Mouse (Mus musculus): Measurements from ENCODE around the gene Atn1. TPM values are rescaled to one million over a fixed set of nuclear protein-coding genes. Genes with fewer than 3 reads are reported as not detected.

Atn1 gene
- polyA plus RNA-seq, 1 experiment from 2014 or later: 15.2 TPM

- peaks cover 72% of the 10 kb centered on the region for H3K36me3 ChIP-seq (replicated peaks)
- peak overlapping the region; percentile 94 for H3K27ac ChIP-seq (replicated peaks)
These were observed 11.5 kb downstream of the Atn1 start for GRCm38 (mm10) chr6:124744755-124745321.

DNA sequence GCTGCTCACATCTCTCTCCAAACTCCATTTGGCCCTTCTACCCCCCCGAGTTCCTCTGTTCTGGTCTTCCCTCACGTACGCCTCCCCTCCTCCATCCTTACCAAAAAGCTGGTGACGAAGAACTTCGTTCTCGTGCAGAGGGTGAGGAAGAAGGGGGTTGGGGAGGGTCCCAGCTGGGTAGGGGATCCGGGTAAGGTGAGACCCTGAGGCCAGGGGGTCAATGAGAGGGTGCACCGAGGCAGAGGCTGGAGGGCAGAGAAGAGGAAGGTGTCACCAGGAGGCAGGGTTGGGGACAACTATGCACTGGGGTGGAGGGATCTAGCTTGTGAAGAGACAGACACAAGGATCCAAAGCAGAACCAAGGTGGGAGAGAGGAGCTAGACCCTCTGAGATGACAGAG, 12.7 kb downstream of the Atn1 start:
- WGBS: 87% methylated on average over 8 of the region's 8 CpGs
- Histone ChIP-seq H3K9me3 (no peaks in the 10 kb centered on the region), H3K36me3 (replicated peaks) (peaks cover 67% of the 10 kb centered on the region), H3K27me3 (replicated peaks; ENCODE audit: low read depth, poor library complexity, severe bottlenecking) (no peaks in the 10 kb centered on the region), H3K4me3 (0 out of 2 replicates have a peak overlapping the region, but pooled peaks have one; percentile 2), H3K27ac (replicated peaks) (no peak overlapping the region), H3K4me1 (peaks cover 65% of the 10 kb centered on the region)
- no peak for DNase-seq (ENCODE audit: low spot score)

More at GRCm38 (mm10) chr6:124744755-124745321, 11.5 kb downstream of the Atn1 start:
- H3K27me3 ChIP-seq (replicated peaks; ENCODE audit: low read depth, poor library complexity, severe bottlenecking): no peaks in the 10 kb centered on the region
- no peak for DNase-seq (ENCODE audit: low spot score)
- no peaks in the 10 kb centered on the region for H3K9me3 ChIP-seq
- peak overlapping the region; percentile 65 for H3K4me3 ChIP-seq
- H3K4me1 ChIP-seq: peaks cover 53% of the 10 kb centered on the region
- 70% methylated on average over 26 of the region's 26 CpGs for WGBS

- Histone ChIP-seq H3K9me3 (no peaks in the 10 kb centered on the region), H3K36me3 (replicated peaks) (peaks cover 62% of the 10 kb centered on the region), H3K27me3 (replicated peaks; ENCODE audit: low read depth, poor library complexity, severe bottlenecking) (no peaks in the 10 kb centered on the region), H3K27ac (replicated peaks) (no peak overlapping the region), H3K4me1 (peaks cover 71% of the 10 kb centered on the region), H3K4me3 (no peak overlapping the region)
- 88% methylated on average over 15 of the region's 15 CpGs for WGBS
- DNase-seq (ENCODE audit: low spot score): no peak
These were observed 13.3 kb downstream of the Atn1 start for GRCm38 (mm10) chr6:124742839-124743514.

- DNase-seq (ENCODE audit: low spot score): no peak
These were observed 14.5 kb downstream of the Atn1 start for GRCm38 (mm10) chr6:124741842-124742241.

DNA sequence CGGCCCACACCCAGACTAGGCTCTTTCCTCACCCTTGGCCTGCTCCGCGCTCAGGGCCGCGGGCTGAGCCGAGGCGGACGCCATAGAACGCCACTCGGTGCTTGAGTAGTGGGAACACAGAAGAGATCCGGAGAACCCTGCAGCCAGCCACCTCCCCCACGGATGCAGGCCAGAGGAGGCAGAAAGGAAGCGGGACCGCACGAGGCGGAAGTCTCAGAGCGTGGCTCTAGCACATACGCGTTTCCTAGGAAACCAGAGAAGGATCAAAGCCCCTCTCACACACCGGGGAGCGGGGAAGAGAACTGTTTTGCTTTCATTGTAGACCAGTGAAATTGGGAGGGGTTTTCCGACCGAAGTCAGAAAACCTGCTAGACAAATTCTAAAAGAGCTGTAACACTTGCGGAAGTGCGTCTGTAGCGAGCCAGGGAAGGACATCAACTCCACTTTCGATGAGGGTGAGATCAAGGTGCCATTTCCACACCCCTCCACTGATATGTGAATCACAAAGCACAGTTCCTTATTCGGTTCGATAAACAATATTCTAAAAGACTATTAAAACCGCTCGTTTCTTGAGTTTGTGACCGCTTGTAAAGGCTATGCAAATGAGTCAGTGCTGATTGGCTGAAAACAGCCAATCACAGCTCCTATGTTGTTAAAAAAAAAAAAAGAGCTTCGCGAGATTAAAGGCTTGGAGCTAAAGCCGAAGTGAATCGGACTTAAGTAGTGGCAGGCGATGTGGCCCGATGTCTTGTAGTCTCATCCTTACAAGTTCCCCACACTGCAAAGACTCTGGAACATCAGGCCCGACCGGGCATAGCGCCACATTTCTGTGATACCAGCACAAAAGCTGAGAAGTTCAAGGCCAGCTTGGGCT, 15.2 kb downstream of the Atn1 start, which contains the start of gene Grcc10:
TSS of gene Grcc10 (minus strand) at position 487 of the 874 bp plus-strand sequence.
- Histone ChIP-seq H3K4me3 (peak within 1 kb of the TSS; percentile 82), H3K27ac (replicated peaks) (peak within 1 kb of the TSS; percentile 99), H3K9me3 (no peaks in the 10 kb centered on the region), H3K36me3 (replicated peaks) (peaks cover 44% of the 10 kb centered on the region), H3K4me1 (peaks cover 58% of the 10 kb centered on the region), H3K27me3 (replicated peaks; ENCODE audit: low read depth, poor library complexity, severe bottlenecking) (no peaks in the 10 kb centered on the region)
- DNase-seq (ENCODE audit: low spot score): peak; percentile 95
- under 1% methylated on average over 41 of the region's 41 CpGs for WGBS

More at GRCm38 (mm10) chr6:124741842-124742241, 14.5 kb downstream of the Atn1 start:
- peaks cover 65% of the 10 kb centered on the region for H3K4me1 ChIP-seq
- 75% methylated on average over 3 of the region's 3 CpGs for WGBS
- no peaks in the 10 kb centered on the region for H3K9me3 ChIP-seq
- H3K27me3 ChIP-seq (replicated peaks; ENCODE audit: low read depth, poor library complexity, severe bottlenecking): no peaks in the 10 kb centered on the region
- peaks cover 51% of the 10 kb centered on the region for H3K36me3 ChIP-seq (replicated peaks)
- H3K4me3 ChIP-seq: peak overlapping the region; percentile 82
- H3K27ac ChIP-seq (replicated peaks): peak overlapping the region; percentile 99

DNA sequence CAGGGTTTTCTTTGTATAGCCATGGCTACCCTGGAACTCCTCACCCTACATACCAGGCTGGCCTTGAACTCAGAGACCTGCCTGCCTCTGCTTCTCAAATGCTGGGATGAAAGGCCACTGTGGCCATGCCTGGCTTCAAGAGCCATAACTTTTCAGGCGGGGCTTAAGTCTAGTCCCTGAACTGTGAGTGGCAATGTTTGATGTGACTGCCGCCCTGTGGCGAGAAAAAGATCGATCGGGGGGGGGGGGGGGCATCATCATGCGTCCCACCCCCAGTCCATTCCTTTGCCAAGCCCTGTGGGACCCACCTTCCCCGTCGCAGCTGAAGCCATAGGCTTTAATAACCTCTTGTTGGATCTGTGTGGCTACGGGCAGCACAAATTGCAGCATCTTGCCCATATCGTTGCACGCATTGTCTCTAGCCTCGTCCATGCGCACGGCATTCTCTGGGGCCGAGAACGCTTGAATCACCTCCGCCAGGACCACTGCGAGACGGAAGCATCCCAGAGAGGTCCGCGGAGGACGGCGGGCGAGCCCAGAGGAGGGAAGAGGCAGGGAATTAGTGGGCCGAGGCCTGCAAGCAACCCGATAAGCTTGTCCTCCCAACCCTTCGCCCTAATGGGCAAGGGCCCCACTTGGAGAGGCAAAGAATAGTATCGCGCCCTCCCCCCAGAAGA, 16.0 kb downstream of the Atn1 start:
- peak overlapping the region; percentile 82 for H3K4me3 ChIP-seq
- H3K36me3 ChIP-seq (replicated peaks): peaks cover 43% of the 10 kb centered on the region
- H3K9me3 ChIP-seq: no peaks in the 10 kb centered on the region
- no peak for DNase-seq (ENCODE audit: low spot score)
- H3K27me3 ChIP-seq (replicated peaks; ENCODE audit: low read depth, poor library complexity, severe bottlenecking): no peaks in the 10 kb centered on the region
- H3K27ac ChIP-seq (replicated peaks): peak overlapping the region; percentile 99
- WGBS: 1% methylated on average over 29 of the region's 29 CpGs
- peaks cover 50% of the 10 kb centered on the region for H3K4me1 ChIP-seq

DNA sequence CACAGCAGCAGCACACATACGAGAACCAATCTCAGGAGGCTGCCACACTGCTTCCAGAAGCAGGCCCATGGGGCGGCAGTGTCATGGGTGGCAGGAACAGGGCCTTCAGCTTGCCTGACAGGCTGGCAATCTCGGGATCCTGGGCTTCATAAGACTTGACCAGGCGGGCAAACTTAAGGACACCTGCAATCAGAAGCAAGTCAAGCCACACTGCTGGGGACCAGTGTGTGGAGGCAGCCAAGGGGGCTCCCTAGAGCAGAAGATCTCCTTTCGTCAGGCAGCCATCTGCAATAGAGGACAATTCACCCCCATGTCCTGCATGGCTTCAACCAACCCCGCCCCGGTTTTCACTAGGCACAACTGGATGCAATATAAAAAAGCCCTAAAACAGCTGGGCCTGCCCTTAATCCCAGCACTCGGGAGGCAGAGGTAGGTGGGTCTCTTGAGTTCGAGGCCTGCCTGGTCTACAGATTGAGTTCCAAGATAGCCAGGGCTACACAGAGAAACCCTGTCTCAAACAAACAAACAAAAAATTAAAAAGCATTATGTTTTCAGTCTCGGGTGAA, 17.0 kb downstream of the Atn1 start:
- Histone ChIP-seq H3K4me3 (peak overlapping the region; percentile 82), H3K27me3 (replicated peaks; ENCODE audit: low read depth, poor library complexity, severe bottlenecking) (no peaks in the 10 kb centered on the region), H3K9me3 (no peaks in the 10 kb centered on the region), H3K36me3 (replicated peaks) (peaks cover 33% of the 10 kb centered on the region), H3K4me1 (peaks cover 42% of the 10 kb centered on the region), H3K27ac (replicated peaks) (peak overlapping the region; percentile 40)
- DNase-seq (ENCODE audit: low spot score): no peak
- 85% methylated on average over 10 of the region's 10 CpGs for WGBS

DNA sequence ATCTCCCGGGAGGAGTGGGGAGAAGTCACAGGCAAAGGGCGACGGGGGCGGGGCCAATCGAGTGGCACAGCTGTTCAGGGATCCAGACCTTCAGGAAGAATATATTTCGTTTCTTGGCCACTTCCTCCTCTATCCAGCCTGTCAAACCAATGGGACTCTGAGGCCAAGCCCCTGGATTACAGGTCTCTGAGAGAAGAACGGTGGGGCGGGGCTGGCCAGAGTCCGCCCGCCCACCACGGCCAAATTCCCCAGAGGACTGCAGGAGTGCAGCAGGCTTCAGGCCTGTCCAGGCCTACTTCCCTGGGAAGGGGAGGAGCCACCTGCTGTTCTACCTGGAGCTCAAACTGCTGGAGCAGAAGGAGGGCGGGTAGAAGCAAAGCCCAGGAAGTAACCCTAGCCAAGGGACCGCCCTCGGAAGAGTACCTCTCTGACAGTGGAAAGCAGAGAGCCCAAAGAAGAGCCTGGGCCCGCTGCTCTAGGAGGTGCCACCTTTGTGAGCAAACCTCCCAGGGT, 17.8 kb downstream of the Atn1 start, which contains the start of gene Ptpn6:
TSS of gene Ptpn6 (minus strand) at position 204 of the 513 bp plus-strand sequence.
- 19% methylated on average over 15 of the region's 15 CpGs for WGBS
- Histone ChIP-seq H3K36me3 (replicated peaks) (peaks cover 25% of the 10 kb centered on the region), H3K27me3 (replicated peaks; ENCODE audit: low read depth, poor library complexity, severe bottlenecking) (no peaks in the 10 kb centered on the region), H3K4me3 (peak within 1 kb of the TSS; percentile 82; the same call in 1 of the 2 replicates), H3K9me3 (no peaks in the 10 kb centered on the region), H3K27ac (replicated peaks) (peak within 1 kb of the TSS; percentile 40), H3K4me1 (peaks cover 42% of the 10 kb centered on the region)
- peak; percentile 73 for DNase-seq (ENCODE audit: low spot score)

DNA sequence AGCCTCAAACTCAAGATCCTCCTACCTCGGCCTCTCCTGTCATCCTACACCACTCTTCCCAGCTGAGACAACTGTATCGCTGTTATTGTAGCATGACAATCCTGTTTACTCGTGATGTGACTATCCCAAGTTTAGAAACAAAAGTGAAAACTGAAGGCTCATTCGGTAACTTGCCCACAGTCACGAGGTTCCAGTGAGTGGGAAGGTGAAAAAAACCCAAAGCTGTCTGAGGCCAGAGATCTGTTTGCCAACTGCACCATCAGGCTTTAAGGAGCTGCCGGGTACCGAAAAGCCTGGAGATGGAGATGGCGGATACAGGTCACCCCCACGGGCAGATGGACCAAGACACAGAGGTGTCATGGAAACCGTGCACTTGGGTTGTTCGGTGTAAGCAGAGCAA, 19.3 kb downstream of the Atn1 start:
- H3K9me3 ChIP-seq: no peaks in the 10 kb centered on the region
- no peak overlapping the region for H3K4me3 ChIP-seq
- DNase-seq (ENCODE audit: low spot score): no peak
- no peaks in the 10 kb centered on the region for H3K27me3 ChIP-seq (replicated peaks; ENCODE audit: low read depth, poor library complexity, severe bottlenecking)
- peaks cover 10% of the 10 kb centered on the region for H3K36me3 ChIP-seq (replicated peaks)
- WGBS: 92% methylated on average over 11 of the region's 11 CpGs
- peaks cover 46% of the 10 kb centered on the region for H3K4me1 ChIP-seq
- H3K27ac ChIP-seq (replicated peaks): no peak overlapping the region

GRCm38 (mm10) chr6:124734417-124734816, 21.9 kb downstream of the Atn1 start:
- no peak overlapping the region for H3K4me3 ChIP-seq
- H3K4me1 ChIP-seq: peaks cover 24% of the 10 kb centered on the region
- H3K27ac ChIP-seq (replicated peaks): no peak overlapping the region
- DNase-seq (ENCODE audit: low spot score): no peak
- H3K27me3 ChIP-seq (replicated peaks; ENCODE audit: low read depth, poor library complexity, severe bottlenecking): no peaks in the 10 kb centered on the region
- H3K9me3 ChIP-seq: no peaks in the 10 kb centered on the region
- 93% methylated on average over 3 of the region's 3 CpGs for WGBS
- H3K36me3 ChIP-seq (replicated peaks): peaks cover 9% of the 10 kb centered on the region

DNA sequence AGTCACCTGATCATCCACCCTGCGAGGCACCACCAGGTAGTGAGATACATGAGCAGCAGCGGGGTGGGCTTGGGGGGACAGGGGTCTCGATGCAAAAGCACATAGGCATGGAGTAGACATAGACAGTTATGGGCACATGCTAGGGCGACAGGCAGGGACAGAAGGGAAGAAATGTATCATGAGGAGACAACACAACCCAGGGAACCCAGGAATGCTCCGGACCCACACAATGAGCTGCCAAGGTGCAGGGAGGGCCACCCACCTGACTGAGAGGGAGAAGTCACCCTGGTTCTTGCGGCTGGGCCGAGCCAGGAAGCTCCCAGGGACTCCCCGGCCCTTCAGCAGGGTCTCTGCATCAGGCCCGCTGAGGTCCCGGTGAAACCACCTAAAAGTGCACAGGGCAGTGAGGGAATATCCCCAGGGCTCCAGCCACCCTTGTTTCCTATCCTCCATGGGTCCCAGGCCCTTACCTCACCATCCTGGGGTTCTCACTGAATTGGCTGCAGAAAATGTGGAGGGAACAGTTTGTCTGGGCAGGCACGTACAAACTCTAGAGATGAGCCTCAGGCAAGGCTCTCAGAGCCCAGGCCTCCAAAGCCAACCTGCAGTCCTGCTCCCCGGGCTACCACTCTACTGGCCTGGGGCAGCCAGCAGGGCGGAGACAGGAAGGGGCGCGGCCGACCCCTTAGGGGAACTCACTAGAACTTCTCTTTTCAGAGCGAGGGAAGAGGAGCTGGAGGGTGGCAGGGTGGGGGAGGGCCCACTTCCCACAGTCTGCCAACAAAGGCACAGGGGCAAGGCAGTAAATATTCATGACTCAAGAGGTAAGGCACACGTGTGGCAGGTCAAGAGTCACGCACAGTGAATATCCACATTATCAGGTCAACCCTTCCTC, 23.6 kb downstream of the Atn1 start:
- Histone ChIP-seq H3K27ac (replicated peaks) (peak overlapping the region; percentile 70), H3K4me3 (0 out of 2 replicates have a peak overlapping the region, but pooled peaks have one; percentile 31), H3K9me3 (no peaks in the 10 kb centered on the region), H3K4me1 (peaks cover 16% of the 10 kb centered on the region), H3K27me3 (replicated peaks; ENCODE audit: low read depth, poor library complexity, severe bottlenecking) (no peaks in the 10 kb centered on the region), H3K36me3 (replicated peaks) (no peaks in the 10 kb centered on the region)
- peak; percentile 52 for DNase-seq (ENCODE audit: low spot score)
- 48% methylated on average over 19 of the region's 19 CpGs for WGBS

Measured in embryonic facial prominence, embryonic 10.5 days (tissue).